Mouse (Mus musculus) G1E-ER4 (cell line): Measurements from ENCODE around the gene Gm44503. TPM values are rescaled to one million over a fixed set of nuclear protein-coding genes. Genes with fewer than 3 reads are reported as not detected.

ENCODE experiments used
- GATA1 ChIP-seq: IDR thresholded peaks from one replicate; pipeline ENCODE4 v1.8.0; 2012; ENCODE audit warnings: low read length, inconsistent platforms
- polyA plus RNA-seq: library from polyadenylated mRNA; stranded (reverse); fragments of >175 nt; gene quantifications from 2 replicates; pipeline ENCODE4 v1.2.3, GENCODE M21; 2012

Gene Gm44503
- polyA plus RNA-seq = 0.03 TPM in 1 of 2 replicates, not detected in the other

GRCm38 (mm10) chr9:72958521-72959450 lies at the start of gene Gm44503, which contains the start of gene Dyx1c1:
Gene Gm44503, plus strand, starts transcription at chr9:72958852.
Gene Dyx1c1, plus strand, starts transcription at chr9:72958785.
- TF ChIP-seq GATA1 = no peak

- TF ChIP-seq GATA1 = no peak
Measured at GRCm38 (mm10) chr9:72911381-72911780, 47.3 kb upstream of the Gm44503 start.

- no peak for TF ChIP-seq GATA1
Measured at GRCm38 (mm10) chr9:72913551-72913950, 45.1 kb upstream of the Gm44503 start.

- TF ChIP-seq GATA1 = no peak
Measured at GRCm38 (mm10) chr9:72915728-72916127, 42.9 kb upstream of the Gm44503 start.

- TF ChIP-seq GATA1 = no peak
Measured at GRCm38 (mm10) chr9:72923068-72923467, 35.6 kb upstream of the Gm44503 start.

GRCm38 (mm10) chr9:72925021-72925934 lies 33.4 kb upstream of the Gm44503 start, which contains the start of gene Pygo1:
Gene Pygo1, plus strand, starts transcription at chr9:72925645.
- TF ChIP-seq GATA1 = no peak

GRCm38 (mm10) chr9:72925935-72926258 lies 32.8 kb upstream of the Gm44503 start:
- no peak for TF ChIP-seq GATA1

GRCm38 (mm10) chr9:72931166-72931790 lies 27.4 kb upstream of the Gm44503 start:
- no peak for TF ChIP-seq GATA1

GRCm38 (mm10) chr9:72935309-72935708 lies 23.3 kb upstream of the Gm44503 start:
- no peak for TF ChIP-seq GATA1

- TF ChIP-seq GATA1 = no peak
Measured at GRCm38 (mm10) chr9:72936301-72936700, 22.4 kb upstream of the Gm44503 start.

- TF ChIP-seq GATA1 = no peak
Measured at GRCm38 (mm10) chr9:72943424-72943823, 15.2 kb upstream of the Gm44503 start.

GRCm38 (mm10) chr9:72944286-72944685 lies 14.4 kb upstream of the Gm44503 start:
- no peak for TF ChIP-seq GATA1

GRCm38 (mm10) chr9:72947010-72947409 lies 11.6 kb upstream of the Gm44503 start:
- no peak for TF ChIP-seq GATA1

- TF ChIP-seq GATA1 = no peak
Measured at GRCm38 (mm10) chr9:72949572-72949971, 9.1 kb upstream of the Gm44503 start.

- no peak for TF ChIP-seq GATA1
Measured at GRCm38 (mm10) chr9:72954746-72955145, 3.9 kb upstream of the Gm44503 start.
